Mouse (Mus musculus) neural tube, embryonic 15.5 days (tissue): ENCODE measurements at regions not wholly inside any gene's neighbourhood (a gene's known extent, or its start where the extent isn't known, plus 50 kb on each side); places are given as distances from the start of the nearest gene placed in this dataset.
A peak's percentile ranks its signal among the peaks of the same experiment; 100 is the strongest.

ENCODE experiments used
- ATAC-seq: fragments of 200-750 bp; cut with Nextera tagmentation; 2 replicates; pipeline ENCODE4 v1.8.0; 2017; ENCODE audit warnings: mild to moderate bottlenecking, moderate TSS enrichment, moderate library complexity; ENCODE audit not compliant: low FRiP score
- H3K27ac ChIP-seq: fragments of 300-500 bp; sonication (generic); replicated peaks from 2 replicates; pipeline ENCODE4 v1.5.1; 2015; ENCODE audit warnings: mild to moderate bottlenecking, inconsistent platforms
- H3K27me3 ChIP-seq: fragments of 300-500 bp; sonication (generic); replicated peaks from 2 replicates; pipeline ENCODE4 v1.6.1; 2015; ENCODE audit warnings: inconsistent platforms
- H3K36me3 ChIP-seq: fragments of 300-500 bp; sonication (generic); 2 replicates; pipeline ENCODE4 v1.6.1; 2015; ENCODE audit warnings: inconsistent platforms
- H3K4me1 ChIP-seq: fragments of 300-500 bp; sonication (generic); 2 replicates; pipeline ENCODE4 v1.6.1; 2015; ENCODE audit warnings: inconsistent platforms
- H3K4me2 ChIP-seq: fragments of 300-500 bp; sonication (generic); 2 replicates; pipeline ENCODE4 v1.6.1; 2015; ENCODE audit warnings: inconsistent platforms, mild to moderate bottlenecking, moderate library complexity
- H3K4me3 ChIP-seq: fragments of 300-500 bp; sonication (generic); replicated peaks from 2 replicates; pipeline ENCODE4 v1.5.1; 2015; ENCODE audit warnings: mild to moderate bottlenecking, inconsistent platforms
- H3K9ac ChIP-seq: fragments of 300-500 bp; sonication (generic); replicated peaks from 2 replicates; pipeline ENCODE4 v1.6.1; 2015; ENCODE audit warnings: mild to moderate bottlenecking, inconsistent platforms
- H3K9me3 ChIP-seq: fragments of 300-500 bp; sonication (generic); replicated peaks from 2 replicates; pipeline ENCODE4 v1.6.1; 2016; ENCODE audit warnings: inconsistent platforms
- WGBS: fragments of 180-500 bp; shearing (Covaris S2); methylation state at CpG from one replicate; pipeline ENCODE4 v1.1.7; 2015; ENCODE audit warnings: mixed read lengths; 5-methylcytosine and 5-hydroxymethylcytosine counted together

GRCm38 (mm10) chr3:10575728-10576127 is 240.2 kb upstream of the Gm38303 start:
- no peaks in the 10 kb centered on the region for H3K4me1 ChIP-seq
- no peaks in the 10 kb centered on the region for H3K36me3 ChIP-seq
- WGBS: 80% methylated on average over 1 of the region's 1 CpGs
- H3K9ac ChIP-seq: no peak overlapping the region
- no peaks in the 10 kb centered on the region for H3K27me3 ChIP-seq
- no peak overlapping the region for H3K4me2 ChIP-seq
- H3K27ac ChIP-seq: no peak overlapping the region
- H3K9me3 ChIP-seq: no peaks in the 10 kb centered on the region
- no peak for ATAC-seq
- no peak overlapping the region for H3K4me3 ChIP-seq

- Histone ChIP-seq H3K4me2 (no peak overlapping the region), H3K27ac (no peak overlapping the region), H3K9ac (no peak overlapping the region), H3K36me3 (no peaks in the 10 kb centered on the region), H3K27me3 (no peaks in the 10 kb centered on the region), H3K4me1 (no peaks in the 10 kb centered on the region), H3K4me3 (no peak overlapping the region), H3K9me3 (no peaks in the 10 kb centered on the region)
- WGBS: 32% methylated on average over 1 of the region's 1 CpGs
- ATAC-seq: peak; percentile 41; the same call in 1 of the 2 replicates
Measured at GRCm38 (mm10) chr3:10575213-10575612, 239.7 kb upstream of the Gm38303 start.

GRCm38 (mm10) chr3:10574797-10575196 is 239.3 kb upstream of the Gm38303 start:
- ATAC-seq: no peak
- 63% methylated on average over 1 of the region's 1 CpGs for WGBS
- no peak overlapping the region for H3K4me2 ChIP-seq
- H3K4me3 ChIP-seq: no peak overlapping the region
- no peak overlapping the region for H3K27ac ChIP-seq
- H3K27me3 ChIP-seq: no peaks in the 10 kb centered on the region
- H3K9me3 ChIP-seq: no peaks in the 10 kb centered on the region
- H3K9ac ChIP-seq: no peak overlapping the region
- no peaks in the 10 kb centered on the region for H3K36me3 ChIP-seq
- no peaks in the 10 kb centered on the region for H3K4me1 ChIP-seq
